Mouse (Mus musculus) heart, postnatal 10 days (tissue): ENCODE results near the gene Brf1. TPM values are rescaled to one million over a fixed set of nuclear protein-coding genes. Genes with fewer than 3 reads are reported as not detected.

Experiments used
- DNase-seq, 2 experiments: peaks; one replicate each; pipeline ENCODE4 v3.0.0; 2021
- intact Hi-C: fragments of 180-260 bp; cut with DNase I; formaldehyde crosslinking; loops from one replicate; pipeline ENCODE4 v1.15.1; 2025
- total RNA-seq, 2 experiments: library from RNA; stranded (reverse); gene quantifications; 2 replicates each; pipeline ENCODE4 v1.2.3; 2021

Gene Brf1
- total RNA-seq, 2 experiments from 2014 or later: 29.3 to 35.8 TPM

- intact Hi-C loops: no loop called here
- DNase-seq: no peak
These were observed 21.0 kb upstream of the Brf1 start for GRCm38 (mm10) chr12:113021488-113021887.

GRCm38 (mm10) chr12:113018763-113019162 is 18.3 kb upstream of the Brf1 start:
- no peak for DNase-seq
- intact Hi-C loops: no loop called here

- DNase-seq: no peak
- intact Hi-C loops: no loop called here
These were observed 17.0 kb upstream of the Brf1 start for GRCm38 (mm10) chr12:113017429-113017984.

- intact Hi-C loops: no loop called here
- DNase-seq: no peak
These were observed 16.5 kb upstream of the Brf1 start for GRCm38 (mm10) chr12:113016976-113017375.

- intact Hi-C loops: no loop called here
These were observed 15.5 kb upstream of the Brf1 start for GRCm38 (mm10) chr12:113015956-113016355.

GRCm38 (mm10) chr12:113014561-113015556 is 14.4 kb upstream of the Brf1 start:
- peak; percentile 57 to 58 for DNase-seq
- intact Hi-C loops: no loop called here

More at GRCm38 (mm10) chr12:113015956-113016355, 15.5 kb upstream of the Brf1 start:
- DNase-seq: no peak

- DNase-seq: peak; percentile 95 to 96
- intact Hi-C loops: no loop called here
These were observed 13.4 kb upstream of the Brf1 start, which contains the start of gene Pacs2 for GRCm38 (mm10) chr12:113013604-113014558. Gene Pacs2 (plus strand): TSS chr12:113014508.

GRCm38 (mm10) chr12:113013021-113013491 is 12.6 kb upstream of the Brf1 start:
- intact Hi-C loops: no loop called here

GRCm38 (mm10) chr12:113012443-113012842 is 11.9 kb upstream of the Brf1 start:
- intact Hi-C loops: no loop called here
- DNase-seq: no peak

More at GRCm38 (mm10) chr12:113013021-113013491, 12.6 kb upstream of the Brf1 start:
- peak; percentile 61 to 63 for DNase-seq

GRCm38 (mm10) chr12:113011702-113012360 is 11.3 kb upstream of the Brf1 start:
- intact Hi-C loops: no loop called here
- peak; percentile 60 to 63 for DNase-seq

GRCm38 (mm10) chr12:113004993-113005392 is 4.5 kb upstream of the Brf1 start:
- DNase-seq: peak; percentile 77 to 80

GRCm38 (mm10) chr12:113004011-113004410 is 3.5 kb upstream of the Brf1 start:
- no peak for DNase-seq
- intact Hi-C loops: loop anchor here (2.0 kb wide), 4 partner anchors 43 to 151 kb away; partner anchors contain the start of gene Tex22

More at GRCm38 (mm10) chr12:113004993-113005392, 4.5 kb upstream of the Brf1 start:
- intact Hi-C loops: loop anchor here (2.0 kb wide), 4 partner anchors 42 to 150 kb away; partner anchors contain the start of gene Tex22

- DNase-seq: no peak
- intact Hi-C loops: no loop called here
These were observed 2.2 kb upstream of the Brf1 start for GRCm38 (mm10) chr12:113002667-113003066.

GRCm38 (mm10) chr12:113001133-113001474 is 600 bp upstream of the Brf1 start:
- intact Hi-C loops: no loop called here
- no peak for DNase-seq

GRCm38 (mm10) chr12:112999569-113000293 is 773 bp downstream of the Brf1 start:
- no peak for DNase-seq
- intact Hi-C loops: no loop called here

- no peak for DNase-seq
- intact Hi-C loops: no loop called here
These were observed 6.4 kb downstream of the Brf1 start for GRCm38 (mm10) chr12:112994153-112994552.

- DNase-seq: no peak
- intact Hi-C loops: no loop called here
These were observed 9.1 kb downstream of the Brf1 start for GRCm38 (mm10) chr12:112991444-112991843.

- no peak for DNase-seq
- intact Hi-C loops: no loop called here
These were observed 9.6 kb downstream of the Brf1 start for GRCm38 (mm10) chr12:112990706-112991405.
